Mouse (Mus musculus): ENCODE data around the gene Plod2.
A peak's percentile ranks its signal among the peaks of the same experiment; 100 is the strongest.

Gene Plod2

DNA sequence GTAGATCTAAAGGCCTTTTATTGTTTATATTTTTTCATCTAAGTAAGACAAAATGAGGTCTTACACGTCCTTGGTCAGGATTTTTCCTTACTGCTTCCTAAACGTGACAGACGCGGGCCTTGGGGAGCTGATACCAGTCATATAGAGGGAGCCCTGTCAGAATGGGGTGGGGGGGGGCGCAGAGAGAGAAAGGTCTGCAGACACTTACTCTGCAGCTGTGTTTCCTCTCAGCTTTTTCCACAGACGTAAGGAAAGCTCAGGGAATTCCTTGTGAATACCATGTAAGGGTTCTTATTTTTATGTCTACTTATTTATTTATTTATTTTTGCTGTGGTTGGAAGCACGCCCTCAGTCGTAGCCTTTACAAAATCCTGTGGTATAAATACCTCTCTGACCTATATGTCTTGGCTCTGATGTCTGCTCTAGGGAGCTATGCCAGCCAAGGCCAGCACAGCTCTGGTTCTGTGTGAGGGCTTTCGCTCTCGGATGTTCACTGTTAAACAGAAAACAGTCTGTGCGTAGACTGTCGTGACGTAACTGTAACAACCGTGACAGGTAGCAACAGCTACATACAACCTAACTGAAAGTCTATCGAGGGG, 58.0 kb downstream of the Plod2 start:
- no peak for DNase-seq (ENCODE audit: low spot score)

DNA sequence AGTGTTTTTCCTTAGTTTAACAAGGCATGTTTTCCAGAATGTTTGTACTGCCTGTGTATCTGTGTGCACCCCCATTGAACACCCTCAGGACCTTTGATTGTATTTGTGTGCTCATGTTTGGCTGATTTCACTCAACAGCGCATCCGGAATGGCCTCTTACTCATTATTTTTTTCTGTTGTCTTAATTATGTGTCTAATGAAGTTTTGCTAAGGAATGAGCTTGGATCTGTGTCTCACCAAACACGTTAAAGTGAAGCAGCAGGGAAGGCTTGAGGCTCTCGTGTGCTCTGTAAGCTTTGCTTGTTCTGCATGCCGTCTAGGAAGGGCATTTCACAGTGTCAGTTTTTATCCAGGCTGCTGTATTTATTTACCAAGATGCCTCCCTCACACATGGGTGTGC, 59.5 kb downstream of the Plod2 start:
- DNase-seq (ENCODE audit: low spot score) = no peak

DNA sequence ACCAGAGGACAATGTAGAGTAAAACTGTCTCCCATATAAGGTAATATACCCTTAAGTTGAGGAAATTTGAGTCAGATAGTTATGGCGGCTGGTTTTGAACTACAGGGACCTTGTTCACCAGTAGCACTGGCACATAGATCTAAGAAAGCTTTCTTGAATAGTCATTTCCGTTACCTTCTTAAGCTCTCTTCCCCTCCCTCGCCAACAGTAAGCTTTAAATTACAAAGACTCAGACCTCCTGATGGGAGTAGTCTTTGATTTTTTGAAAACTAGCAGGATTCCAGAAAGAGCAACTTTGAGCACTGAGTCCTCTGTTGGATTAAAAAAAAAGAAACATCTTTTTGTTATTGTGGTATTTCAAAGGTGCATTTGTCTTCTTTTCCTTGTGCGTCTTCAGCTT, 61.5 kb downstream of the Plod2 start:
- DNase-seq (ENCODE audit: low spot score) = no peak

DNA sequence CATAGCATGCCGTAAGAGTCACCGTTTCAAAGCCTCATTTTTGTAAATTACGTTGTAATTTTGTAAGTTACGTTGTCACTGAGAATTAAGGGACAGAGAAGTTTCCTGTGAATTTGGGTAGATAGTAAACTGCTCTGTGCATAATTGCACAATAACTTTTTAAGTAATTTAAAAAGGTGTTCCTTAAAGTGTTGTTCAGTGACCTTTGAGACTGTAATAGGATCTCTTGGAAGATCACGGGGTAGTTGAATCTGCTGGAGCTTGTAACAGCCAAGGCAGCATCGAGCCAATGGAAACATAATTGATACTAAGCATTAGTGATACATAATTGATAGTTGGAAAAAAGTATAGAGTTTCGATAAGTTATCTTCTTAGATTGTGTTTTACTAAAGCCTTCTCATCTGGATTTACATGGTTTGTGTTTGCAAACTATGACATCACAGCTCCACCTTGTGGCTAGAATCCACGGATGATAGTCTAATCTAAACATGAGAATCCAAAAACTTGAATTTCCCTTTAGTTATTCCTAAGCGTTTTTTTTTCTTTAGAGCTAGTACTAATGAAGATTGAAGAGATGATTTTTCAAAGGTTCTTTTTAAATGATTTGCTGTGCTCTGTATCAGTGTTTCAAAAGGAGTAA, 68.7 kb downstream of the Plod2 start:
- DNase-seq (ENCODE audit: low spot score) = peak; percentile 13

DNA sequence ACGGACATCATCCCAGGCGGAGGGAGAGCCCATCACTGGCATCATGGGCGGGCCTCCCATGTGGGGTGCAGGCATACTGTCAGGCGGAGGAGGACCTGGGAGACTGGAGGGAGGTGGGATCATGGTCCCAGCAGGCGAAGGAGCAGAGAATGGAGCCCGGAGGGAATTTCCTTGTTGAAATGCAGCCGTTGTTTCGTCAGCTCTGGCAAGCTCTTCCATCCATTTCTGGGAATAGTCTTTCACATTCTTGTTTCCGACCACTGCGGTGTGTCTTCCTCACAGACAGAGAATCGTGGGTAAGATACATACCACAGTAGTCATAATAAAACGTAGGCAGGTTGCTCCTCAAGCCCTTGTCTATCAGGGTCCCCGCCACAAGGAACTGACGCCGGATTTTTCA, 70.6 kb downstream of the Plod2 start:
- DNase-seq (ENCODE audit: low spot score) = no peak

DNA sequence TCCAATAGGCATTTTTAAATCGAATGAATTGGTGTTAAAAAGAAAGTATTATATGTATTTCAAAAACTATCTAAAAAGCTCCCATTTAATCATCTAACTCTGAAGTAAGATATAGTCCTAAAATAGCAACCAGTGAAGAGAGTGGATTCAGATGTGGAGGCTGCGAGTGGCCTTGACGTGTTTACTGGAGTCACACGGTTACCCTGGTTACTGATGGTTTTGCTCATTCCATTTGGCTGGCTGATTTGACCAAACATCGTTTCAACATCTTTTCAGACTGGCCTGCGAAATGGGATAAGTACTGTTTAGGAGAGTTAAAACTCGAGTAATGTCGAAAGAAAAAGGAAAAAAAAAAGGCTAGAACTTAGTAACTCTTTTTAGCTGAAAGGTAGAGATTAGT, 71.2 kb downstream of the Plod2 start:
- no peak for DNase-seq (ENCODE audit: low spot score)

DNA sequence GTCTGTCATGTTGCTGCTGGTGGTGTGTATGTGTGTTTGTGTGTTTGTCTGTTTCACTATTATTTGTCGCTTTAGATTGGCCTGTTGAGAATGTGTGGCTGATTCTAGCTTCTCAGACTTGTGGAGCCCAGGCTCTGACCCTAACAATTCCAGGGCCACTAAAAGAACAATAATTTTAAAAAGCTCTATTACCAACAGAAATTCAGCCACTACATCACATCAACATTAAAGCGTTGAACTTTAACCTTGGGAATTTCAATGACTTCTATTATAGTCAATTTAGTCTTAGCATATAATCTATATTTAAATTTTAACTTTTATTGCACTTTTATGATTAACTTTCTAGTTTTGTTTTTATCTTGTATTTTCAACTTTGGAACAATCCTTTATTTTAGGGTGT, 74.4 kb downstream of the Plod2 start:
- DNase-seq (ENCODE audit: low spot score) = no peak

DNA sequence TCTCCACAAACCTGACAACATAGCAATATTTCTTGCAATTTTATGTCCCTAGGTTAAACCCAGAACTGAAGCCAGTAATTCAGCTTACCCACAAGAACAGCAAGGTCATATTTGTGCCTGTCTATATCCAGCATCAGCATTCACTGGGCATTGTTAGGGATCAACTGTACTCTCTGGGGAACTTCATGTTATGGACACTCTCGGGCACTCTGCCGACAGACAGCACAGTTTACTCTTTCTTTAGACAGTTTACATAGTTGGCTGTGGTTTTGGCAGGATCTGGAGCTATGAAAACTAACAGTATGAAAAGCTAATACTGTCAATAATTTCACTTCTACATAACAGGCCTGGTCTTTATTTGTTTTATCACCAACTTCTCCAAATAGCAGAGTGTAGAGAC, 75.4 kb downstream of the Plod2 start:
- no peak for DNase-seq (ENCODE audit: low spot score)

DNA sequence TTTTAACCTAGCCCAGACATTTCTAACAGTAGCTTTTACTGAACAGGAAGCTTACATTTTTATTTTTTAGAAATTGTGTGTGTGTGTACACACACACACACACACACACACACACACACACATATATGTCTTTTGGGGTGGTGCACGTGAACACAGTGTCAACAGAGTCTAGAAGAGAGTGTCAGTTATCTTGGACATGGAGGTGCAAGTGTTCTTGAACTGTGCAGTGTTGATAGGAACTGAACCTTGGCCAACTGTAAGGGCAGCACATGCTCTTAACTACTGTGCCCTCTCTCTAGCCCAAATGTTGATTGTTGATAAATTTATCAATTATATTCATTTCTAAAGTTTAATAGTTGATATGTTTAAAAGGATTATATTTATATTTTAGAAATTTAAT, 78.1 kb downstream of the Plod2 start:
- DNase-seq (ENCODE audit: low spot score) = no peak

DNA sequence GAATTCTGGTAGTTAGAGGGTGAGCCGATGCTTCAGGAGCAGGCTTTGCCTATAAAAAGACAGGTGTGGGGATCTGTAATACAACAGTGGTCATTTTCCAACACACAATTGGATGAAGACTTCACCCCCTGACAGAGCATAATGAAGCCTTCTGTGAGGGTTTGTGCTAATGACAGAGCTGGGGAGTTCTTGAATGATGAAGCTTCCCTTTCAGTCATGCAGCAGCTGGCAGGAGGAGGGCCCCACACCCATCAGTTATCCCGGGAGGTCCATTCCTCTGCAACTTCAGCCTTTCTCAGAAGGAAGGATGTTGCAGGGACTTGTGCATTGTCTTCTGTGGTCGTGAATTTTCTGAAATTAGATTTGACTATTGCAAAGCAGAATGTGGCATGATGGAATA, 79.2 kb downstream of the Plod2 start:
- no peak for DNase-seq (ENCODE audit: low spot score)

DNA sequence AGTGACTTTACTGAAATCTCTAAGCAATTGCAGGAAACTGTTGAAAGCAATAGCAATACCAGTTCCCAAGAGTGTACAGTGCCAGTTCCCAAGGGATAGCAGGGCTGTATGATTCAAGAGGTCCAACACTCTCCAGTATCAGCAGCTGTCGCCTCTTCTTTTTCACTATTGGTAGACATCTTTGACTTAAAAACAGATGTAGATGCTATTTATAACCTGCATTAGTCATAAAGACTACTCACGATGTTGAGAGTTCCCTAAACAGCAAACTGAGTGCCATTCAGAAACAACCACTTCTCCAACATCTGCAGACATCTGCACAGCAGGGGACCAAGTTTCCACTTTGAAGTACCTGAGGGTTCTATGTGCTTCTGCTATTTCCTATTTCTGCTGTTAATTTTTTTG, 79.9 kb downstream of the Plod2 start:
- no peak for DNase-seq (ENCODE audit: low spot score)

DNA sequence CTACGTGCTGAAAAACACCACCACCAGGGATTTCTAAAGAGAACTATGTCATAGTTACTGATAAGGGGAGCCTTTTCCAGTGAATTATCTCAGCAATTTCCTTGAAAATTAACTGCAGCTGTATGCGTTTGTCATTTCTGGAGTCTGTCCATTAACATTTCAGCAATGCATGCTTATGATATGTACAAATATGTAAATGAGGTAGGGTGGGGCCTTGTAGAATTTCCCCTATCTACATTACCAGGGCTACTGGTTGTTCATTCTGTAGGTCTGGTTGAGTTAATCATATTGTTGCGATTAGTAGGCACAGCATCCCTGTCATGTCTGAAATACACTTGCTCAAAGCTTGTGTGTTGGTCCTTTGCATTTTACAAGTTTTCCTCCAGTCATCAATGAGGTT, 92.8 kb downstream of the Plod2 start:
- DNase-seq (ENCODE audit: low spot score) = no peak

DNA sequence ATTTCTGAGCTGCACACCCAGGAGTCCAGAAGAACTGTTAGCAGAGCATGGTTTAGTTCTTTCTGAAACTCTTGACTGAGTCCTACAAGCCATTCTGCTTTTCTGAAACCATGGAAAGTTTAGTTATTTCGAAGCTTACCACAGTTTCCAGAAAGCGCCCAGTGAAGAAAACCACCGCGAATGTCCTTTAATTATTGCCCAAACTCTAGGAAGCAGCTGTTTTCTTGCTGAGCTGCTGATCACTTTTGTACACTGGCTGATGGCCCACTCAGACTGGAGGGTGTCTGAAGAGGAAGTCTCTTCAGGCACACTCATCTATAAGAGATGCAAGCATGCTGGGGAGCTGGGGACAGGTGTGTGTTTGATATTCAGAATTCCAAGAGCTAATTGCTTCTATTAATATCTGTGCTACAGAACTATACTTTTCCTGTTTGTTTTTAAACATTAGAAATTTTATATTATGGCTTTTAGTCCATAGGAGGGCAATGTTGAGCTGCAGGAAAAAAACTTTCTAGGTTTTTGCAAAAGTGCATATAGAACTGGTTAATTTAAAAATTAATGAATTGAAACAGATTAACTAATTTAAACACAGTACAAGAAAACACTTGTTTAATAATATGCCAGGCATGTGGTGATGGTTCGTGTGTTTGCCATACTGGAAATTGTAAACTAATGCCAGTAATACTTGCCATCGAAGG, 97.3 kb downstream of the Plod2 start:
- DNase-seq (ENCODE audit: low spot score) = no peak

DNA sequence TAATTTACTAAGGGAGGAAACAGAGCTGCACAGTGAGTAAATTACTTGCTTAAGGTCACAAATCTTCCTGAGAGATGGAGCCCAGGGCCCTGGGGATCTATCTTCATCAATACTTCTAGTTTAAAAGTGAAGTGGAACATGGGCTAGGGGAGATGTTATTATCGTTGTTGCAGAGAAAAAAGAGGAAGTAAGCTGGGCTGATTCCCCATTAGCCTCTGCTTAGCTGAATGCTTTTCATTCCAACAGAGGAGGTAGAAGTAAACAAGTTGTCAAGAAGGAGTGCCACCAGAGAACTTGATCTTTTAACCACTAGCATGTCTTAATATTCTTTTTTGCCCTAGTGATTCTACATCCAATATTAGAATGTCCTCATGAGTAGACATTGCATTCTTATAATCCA, 99.7 kb downstream of the Plod2 start:
- no peak for DNase-seq (ENCODE audit: low spot score)

Measured in ovary, postnatal 10 days (tissue).